Mouse (Mus musculus) myocyte (in vitro differentiated cells): ENCODE measurements around the gene Gprc5d. TPM values are rescaled to one million over a fixed set of nuclear protein-coding genes. Genes with fewer than 3 reads are reported as not detected.

ENCODE experiments used
- H3K27me3 ChIP-seq: one replicate; pipeline ENCODE4 v1.6.1; 2011; ENCODE audit not compliant: control insufficient read depth, insufficient read depth, insufficient read length
- H3K36me3 ChIP-seq: one replicate; pipeline ENCODE4 v1.6.1; 2011; ENCODE audit not compliant: control insufficient read depth, insufficient read depth
- H3K4me2 ChIP-seq: one replicate; pipeline ENCODE4 v1.6.1; 2011; ENCODE audit warnings: low read depth, control low read depth
- H3K4me3 ChIP-seq: one replicate; pipeline ENCODE4 v1.5.1; 2011; ENCODE audit warnings: mild to moderate bottlenecking, control low read depth, moderate library complexity
- H3K79me2 ChIP-seq: one replicate; pipeline ENCODE4 v1.6.1; 2011; ENCODE audit not compliant: control insufficient read depth, insufficient read depth
- H3ac ChIP-seq: one replicate; pipeline ENCODE4 v1.6.1; 2011; ENCODE audit not compliant: control insufficient read depth, insufficient read length
- CEBPB ChIP-seq: IDR thresholded peaks from 2 replicates; pipeline ENCODE4 v1.6.1; 2011; ENCODE audit warnings: mild to moderate bottlenecking, moderate library complexity; ENCODE audit not compliant: poor library complexity, insufficient read depth, severe bottlenecking
- E2F4 ChIP-seq: IDR thresholded peaks from one replicate; pipeline ENCODE4 v1.6.1; 2011; ENCODE audit warnings: mild to moderate bottlenecking, control low read depth, moderate library complexity; ENCODE audit not compliant: insufficient read depth
- MAX ChIP-seq: IDR thresholded peaks from one replicate; pipeline ENCODE4 v1.6.1; 2011; ENCODE audit warnings: low read depth, mild to moderate bottlenecking, control low read depth
- MYOD1 ChIP-seq, 3 experiments: IDR thresholded peaks; one replicate each; pipeline ENCODE4 v1.6.1; 2011; ENCODE audit warnings: control low read depth in 2 of 3, low read depth in 2 of 3, mild to moderate bottlenecking in 2 of 3, moderate library complexity in 1 of 3; ENCODE audit not compliant: insufficient read length in 2 of 3, control insufficient read depth in 1 of 3
- MYOG ChIP-seq, 3 experiments: IDR thresholded peaks; one replicate each; pipeline ENCODE4 v1.6.1; 2011; ENCODE audit warnings: control low read depth in 2 of 3, low read depth in 2 of 3, mild to moderate bottlenecking in 2 of 3; ENCODE audit not compliant: insufficient read length in 2 of 3, control insufficient read depth in 1 of 3, insufficient read depth in 1 of 3
- POLR2A ChIP-seq: IDR thresholded peaks from one replicate; pipeline ENCODE4 v1.6.1; 2011; ENCODE audit warnings: low read depth, mild to moderate bottlenecking, control low read depth, moderate library complexity; ENCODE audit not compliant: insufficient read length
- POLR2AphosphoS2 ChIP-seq: IDR thresholded peaks from one replicate; pipeline ENCODE4 v1.6.1; 2011; ENCODE audit warnings: low read depth, control low read depth; ENCODE audit not compliant: insufficient read length
- REST ChIP-seq: IDR thresholded peaks from one replicate; pipeline ENCODE4 v1.6.1; 2011; ENCODE audit warnings: mild to moderate bottlenecking, control low read depth, moderate library complexity; ENCODE audit not compliant: insufficient read depth, insufficient read length
- SRF ChIP-seq: IDR thresholded peaks from one replicate; pipeline ENCODE4 v1.6.1; 2011; ENCODE audit warnings: low read depth; ENCODE audit not compliant: control insufficient read depth, insufficient read length
- TCF12 ChIP-seq: IDR thresholded peaks from one replicate; pipeline ENCODE4 v1.6.1; 2011; ENCODE audit warnings: mild to moderate bottlenecking, control low read depth; ENCODE audit not compliant: poor library complexity, insufficient read depth, severe bottlenecking
- TCF3 ChIP-seq: IDR thresholded peaks from one replicate; pipeline ENCODE4 v1.6.1; 2011; ENCODE audit warnings: low read depth, control low read depth; ENCODE audit not compliant: insufficient read length
- USF1 ChIP-seq: IDR thresholded peaks from one replicate; pipeline ENCODE4 v1.6.1; 2011; ENCODE audit warnings: low read depth, mild to moderate bottlenecking, control low read depth, moderate library complexity
- polyA plus RNA-seq: library from polyadenylated mRNA; unstranded; fragments of >200 nt; fragmentation: generic; extraction: Trizol; gene quantifications from one replicate; pipeline ENCODE4 v1.2.1, GENCODE M21; 2012; ENCODE audit warnings: missing spikeins

The Gprc5d gene
- polyA plus RNA-seq, 1 experiment = 0.89 TPM

DNA sequence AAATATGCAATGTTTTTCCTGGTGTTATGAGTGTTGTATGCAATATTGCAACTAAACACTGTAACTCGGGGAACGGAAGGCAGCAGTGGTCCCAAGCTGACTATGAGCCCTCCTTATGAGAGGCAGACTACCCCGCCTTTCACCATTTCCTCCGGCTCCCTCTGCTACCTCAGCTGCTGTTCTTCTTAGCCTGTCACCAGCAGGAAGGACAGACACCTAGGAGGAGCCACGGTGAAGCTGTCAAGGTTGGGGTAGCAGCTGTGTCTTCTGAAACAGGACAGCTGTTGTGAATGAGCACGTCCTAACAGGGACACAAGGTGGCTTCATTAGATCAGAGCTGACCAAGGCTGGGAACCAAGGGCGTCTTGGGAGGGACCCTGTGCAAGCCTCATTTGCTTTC lies 20.1 kb upstream of the Gprc5d start:
- no peaks in the 10 kb centered on the region for H3K79me2 ChIP-seq
- H3K36me3 ChIP-seq = no peaks in the 10 kb centered on the region
- TF ChIP-seq TCF12 = no peak
- TF ChIP-seq MYOG (IDR thresholded peaks at IDR 0.05; ENCODE audit: control insufficient read depth in 1 of 3, insufficient read depth in 1 of 3, insufficient read length in 2 of 3, low read depth in 2 of 3) = peak in 2 of 3 experiments; percentile 30 to 39
- peak in 2 of 3 experiments; percentile 7 to 61 for TF ChIP-seq MYOD1 (IDR thresholded peaks at IDR 0.05; ENCODE audit: control insufficient read depth in 1 of 3, insufficient read length in 2 of 3, low read depth in 2 of 3)
- TF ChIP-seq TCF3 = no peak
- no peak overlapping the region for H3ac ChIP-seq
- H3K4me2 ChIP-seq = peak overlapping the region; percentile 64
- H3K27me3 ChIP-seq = no peaks in the 10 kb centered on the region
- no peak overlapping the region for H3K4me3 ChIP-seq

DNA sequence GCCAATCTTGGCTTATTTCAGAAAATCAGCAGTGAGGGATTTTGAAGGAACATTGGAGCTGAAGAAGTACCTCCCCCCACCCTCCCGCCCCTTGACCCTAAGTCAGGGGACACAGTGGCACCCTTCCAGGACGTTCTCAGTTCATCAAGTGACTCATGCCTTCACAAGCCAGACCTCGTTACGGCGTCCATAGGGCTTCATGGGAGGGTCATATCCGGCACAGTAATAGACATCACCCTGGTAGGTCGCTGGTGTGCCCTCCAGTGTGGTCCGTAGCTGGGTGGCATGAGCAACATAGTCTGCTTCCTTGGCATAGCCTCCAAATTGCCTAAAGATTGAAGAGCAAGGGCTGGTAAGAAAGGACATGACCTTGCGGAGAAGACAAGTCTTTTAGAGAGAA lies 19.7 kb upstream of the Gprc5d start:
- Histone ChIP-seq H3K36me3 (no peaks in the 10 kb centered on the region), H3ac (no peak overlapping the region), H3K79me2 (no peaks in the 10 kb centered on the region), H3K4me3 (no peak overlapping the region), H3K27me3 (no peaks in the 10 kb centered on the region), H3K4me2 (no peak overlapping the region)
- TF ChIP-seq MYOD1 (IDR thresholded peaks at IDR 0.05; ENCODE audit: control insufficient read depth in 1 of 3, insufficient read length in 2 of 3, low read depth in 2 of 3) = no peak
- TF ChIP-seq TCF3 = no peak
- TF ChIP-seq POLR2A = no peak
- TF ChIP-seq MAX = no peak
- no peak for TF ChIP-seq CEBPB
- TF ChIP-seq SRF = no peak
- TF ChIP-seq POLR2AphosphoS2 = no peak
- TF ChIP-seq MYOG (IDR thresholded peaks at IDR 0.05; ENCODE audit: control insufficient read depth in 1 of 3, insufficient read depth in 1 of 3, insufficient read length in 2 of 3, low read depth in 2 of 3) = no peak

DNA sequence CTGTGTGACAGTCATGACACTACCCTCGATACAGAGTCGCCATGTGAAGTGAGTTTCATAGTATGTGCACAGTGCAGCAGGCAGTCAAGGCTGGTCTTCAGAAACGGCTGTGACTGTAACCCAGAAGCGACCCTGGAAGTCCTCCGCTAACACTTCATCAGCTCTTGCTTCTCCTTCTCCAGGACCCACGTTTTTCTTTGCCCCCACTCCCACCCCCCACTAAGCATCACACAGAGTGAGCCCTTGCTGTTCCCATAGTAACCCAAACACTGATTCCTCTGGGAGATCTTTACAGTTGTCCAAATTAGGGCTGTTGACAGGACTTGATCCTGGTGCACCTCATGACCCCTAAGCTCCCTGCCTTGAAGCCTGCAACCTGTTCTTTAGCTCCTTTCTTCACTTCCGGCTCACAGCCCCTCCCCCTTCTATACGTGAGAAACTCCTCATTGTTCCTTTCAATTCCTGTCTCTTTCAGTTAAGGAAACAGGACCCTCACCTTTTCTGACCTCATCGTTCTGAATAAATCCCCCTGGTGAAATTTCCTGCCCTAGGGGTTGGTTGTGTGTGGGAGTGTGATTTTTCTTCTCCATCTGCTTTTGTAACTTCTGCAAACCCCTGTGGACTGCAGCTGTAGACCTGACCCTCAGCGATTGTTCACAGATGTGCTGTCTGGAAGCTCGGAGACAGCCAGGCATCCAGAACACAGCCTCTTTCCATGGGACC lies 18.5 kb upstream of the Gprc5d start:
- no peak overlapping the region for H3ac ChIP-seq
- no peak overlapping the region for H3K4me2 ChIP-seq

DNA sequence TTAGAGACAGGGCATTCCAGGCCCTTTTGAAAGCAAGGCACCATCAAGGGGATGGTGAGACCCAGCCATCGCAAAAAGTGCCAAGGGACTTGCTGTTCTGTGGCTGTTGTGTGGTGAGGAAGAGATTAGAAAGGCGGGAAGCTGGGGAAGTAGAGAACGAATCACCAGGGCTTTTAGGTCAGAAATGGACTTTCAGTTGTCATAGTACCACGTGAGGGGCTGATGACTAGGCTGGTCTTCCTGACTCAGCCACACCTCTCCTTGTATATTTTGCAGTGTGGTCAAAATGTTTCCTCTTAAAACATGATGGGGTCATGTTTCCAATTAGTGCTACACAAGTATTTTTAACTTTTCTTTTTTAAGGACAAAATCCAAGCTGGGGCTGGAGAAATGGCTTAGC lies 17.7 kb upstream of the Gprc5d start:
- Histone ChIP-seq H3ac (no peak overlapping the region), H3K79me2 (no peaks in the 10 kb centered on the region), H3K4me2 (no peak overlapping the region), H3K4me3 (no peak overlapping the region), H3K27me3 (no peaks in the 10 kb centered on the region), H3K36me3 (no peaks in the 10 kb centered on the region)
- TF ChIP-seq REST (no peak), MAX (no peak), MYOG (IDR thresholded peaks at IDR 0.05; ENCODE audit: control insufficient read depth in 1 of 3, insufficient read depth in 1 of 3, insufficient read length in 2 of 3, low read depth in 2 of 3) (no peak), POLR2AphosphoS2 (no peak), POLR2A (no peak), CEBPB (no peak), MYOD1 (IDR thresholded peaks at IDR 0.05; ENCODE audit: control insufficient read depth in 1 of 3, insufficient read length in 2 of 3, low read depth in 2 of 3) (no peak), E2F4 (no peak), USF1 (no peak), SRF (no peak), TCF3 (no peak)

More for the DNA sequence above, 18.5 kb upstream of the Gprc5d start:
- no peaks in the 10 kb centered on the region for H3K36me3 ChIP-seq
- H3K79me2 ChIP-seq = no peaks in the 10 kb centered on the region
- H3K4me3 ChIP-seq = no peak overlapping the region
- TF ChIP-seq MAX (no peak), MYOG (IDR thresholded peaks at IDR 0.05; ENCODE audit: control insufficient read depth in 1 of 3, insufficient read depth in 1 of 3, insufficient read length in 2 of 3, low read depth in 2 of 3) (no peak), SRF (no peak), REST (no peak), E2F4 (no peak), USF1 (no peak), MYOD1 (IDR thresholded peaks at IDR 0.05; ENCODE audit: control insufficient read depth in 1 of 3, insufficient read length in 2 of 3, low read depth in 2 of 3) (no peak), TCF3 (no peak), POLR2AphosphoS2 (no peak), TCF12 (no peak), CEBPB (no peak), POLR2A (no peak)
- no peaks in the 10 kb centered on the region for H3K27me3 ChIP-seq

DNA sequence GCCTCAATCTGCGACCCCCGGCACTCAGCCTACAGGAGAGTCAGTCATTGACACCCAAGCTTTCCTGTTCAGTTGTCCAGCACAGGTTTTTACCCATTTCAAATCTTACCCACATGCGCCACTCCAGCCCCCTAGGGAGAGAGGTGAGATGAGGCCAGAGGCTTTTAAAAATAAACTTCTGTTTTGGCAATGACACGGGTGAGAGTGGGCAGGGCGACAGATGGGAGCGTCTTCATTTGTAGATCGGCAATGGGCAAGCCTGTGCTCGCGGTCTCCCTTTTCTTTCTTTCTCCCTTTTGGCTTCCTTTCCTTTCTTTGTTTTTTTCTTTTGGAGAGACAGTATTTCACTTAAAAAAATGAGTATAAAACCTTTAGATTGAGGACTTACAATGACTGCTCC lies 15.4 kb upstream of the Gprc5d start:
- H3K27me3 ChIP-seq = no peaks in the 10 kb centered on the region
- no peaks in the 10 kb centered on the region for H3K79me2 ChIP-seq
- TF ChIP-seq MAX (no peak), POLR2A (no peak), CEBPB (no peak), USF1 (no peak), MYOD1 (IDR thresholded peaks at IDR 0.05; ENCODE audit: control insufficient read depth in 1 of 3, insufficient read length in 2 of 3, low read depth in 2 of 3) (no peak), REST (no peak), E2F4 (no peak), MYOG (IDR thresholded peaks at IDR 0.05; ENCODE audit: control insufficient read depth in 1 of 3, insufficient read depth in 1 of 3, insufficient read length in 2 of 3, low read depth in 2 of 3) (no peak), SRF (no peak)

More for the DNA sequence above, 15.4 kb upstream of the Gprc5d start:
- Histone ChIP-seq H3K4me2 (no peak overlapping the region), H3K36me3 (no peaks in the 10 kb centered on the region), H3K4me3 (no peak overlapping the region), H3ac (no peak overlapping the region)
